Comparison of ENCODE assay signal across 8 mouse cellular contexts in the genomic region with DNA sequence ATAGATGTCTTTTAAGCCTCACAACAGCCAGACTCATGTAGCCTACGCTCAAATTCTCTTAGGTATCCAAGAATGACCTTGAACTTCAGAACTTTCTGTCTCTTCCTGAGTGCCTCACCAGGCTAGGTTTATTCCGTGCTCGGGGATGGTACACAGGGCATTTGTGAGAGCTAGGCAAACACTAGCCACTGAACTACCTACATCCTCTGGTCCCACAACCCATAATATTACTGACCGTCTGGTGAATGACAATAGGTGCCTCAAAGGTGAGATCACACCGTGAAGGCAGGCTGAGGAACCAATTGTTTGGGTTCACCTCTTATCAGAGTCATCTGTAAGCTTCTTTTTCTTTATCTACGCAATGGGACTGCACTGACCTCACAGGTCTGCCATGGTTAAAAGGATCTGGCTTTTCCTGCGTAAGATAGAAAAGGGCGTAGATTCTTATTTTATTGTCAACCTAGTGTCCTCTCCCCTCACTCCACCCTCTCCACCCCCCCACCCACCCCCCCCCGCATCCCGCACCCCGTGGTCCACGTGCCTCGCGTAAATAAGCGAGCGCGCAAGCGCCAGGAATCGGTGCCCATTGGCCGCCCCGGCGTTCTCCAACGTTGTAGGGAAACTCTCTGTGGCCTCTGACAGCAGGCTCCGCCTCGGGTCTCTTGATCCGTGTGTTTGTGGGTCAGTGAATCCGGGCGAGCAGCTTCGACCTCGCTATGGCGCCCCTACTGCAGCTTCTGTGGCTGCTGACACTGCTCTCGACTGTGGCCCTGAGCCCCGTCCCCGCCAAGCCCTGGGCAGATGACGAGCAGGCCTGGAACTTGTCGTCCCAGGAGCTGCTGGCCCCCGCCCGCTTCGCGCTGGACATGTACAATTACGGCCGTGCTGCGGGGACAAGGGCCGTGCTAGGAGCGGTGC. TPM values are rescaled to one million over a fixed set of nuclear protein-coding genes. Genes with fewer than 3 reads are reported as not detected.
A peak's percentile ranks its signal among the peaks of the same experiment; 100 is the strongest.
DNase-seq lines count a peak whose midpoint lies in the region; ATAC-seq and TF ChIP-seq lines count a peak whose summit lies in the region.

A gene (plus strand): TSS at position 579 of the 918 bp plus-strand sequence.

- peak within 1 kb of the TSS; percentile 65 for H3K9ac ChIP-seq in forebrain, embryonic 12.5 days
- H3K9ac ChIP-seq in heart, embryonic 14.5 days (ENCODE audit: low read length) = peak within 1 kb of the TSS; percentile 80

- peaks cover 15% of the 10 kb centered on the region for H3K4me1 ChIP-seq in forebrain, embryonic 12.5 days
- H3K4me1 ChIP-seq in heart, embryonic 14.5 days (ENCODE audit: control insufficient read depth in 2 of 2, insufficient read depth in 2 of 2, low read length in 2 of 2) = peaks cover 3 to 6% of the 10 kb centered on the region in 2 experiments; a peak in 2 of 4 replicates

- H3K27me3 ChIP-seq in C2C12 (ENCODE audit: control insufficient read depth, insufficient read depth, insufficient read length) (peaks cover 34% of the 10 kb centered on the region), myocyte (ENCODE audit: control insufficient read depth, insufficient read depth, insufficient read length) (peaks cover 33% of the 10 kb centered on the region)
- H3K27me3 ChIP-seq in forebrain, embryonic 12.5 days = peaks cover 12% of the 10 kb centered on the region; the same call in 1 of the 2 replicates
- no peaks in the 10 kb centered on the region for H3K27me3 ChIP-seq in heart, embryonic 14.5 days (ENCODE audit: control insufficient read depth, insufficient read depth, low read length)

- 4% methylated on average over 45 of the region's 45 CpGs for WGBS in forebrain, embryonic 12.5 days
- 3% methylated on average over 45 of the region's 45 CpGs for WGBS in heart, embryonic 14.5 days

- peak; percentile 89 for ATAC-seq in forebrain, embryonic 12.5 days (ENCODE audit: low FRiP score)
- ATAC-seq in heart, embryonic 14.5 days (ENCODE audit: insufficient number of reproducible peaks, insufficient read depth, low FRiP score, low read depth) = peak; percentile 82; the same call in 1 of the 2 replicates

- H3K27ac ChIP-seq in forebrain, embryonic 12.5 days = peak within 1 kb of the TSS; percentile 51; the same call in 1 of the 2 replicates
- peak within 1 kb of the TSS; percentile 44 to 57; a peak in 2 of 4 replicates for H3K27ac ChIP-seq in heart, embryonic 14.5 days (replicated peaks in 1 of 2; ENCODE audit: control insufficient read depth in 1 of 2, insufficient read depth in 1 of 2, low read depth in 2 of 2, low read length in 2 of 2)

- H3K4me2 ChIP-seq in forebrain, embryonic 12.5 days = peak within 1 kb of the TSS; percentile 99
- H3K4me2 ChIP-seq in heart, embryonic 14.5 days (ENCODE audit: low read length) = peak within 1 kb of the TSS; percentile 96
- peak within 1 kb of the TSS; percentile 56 for H3K4me2 ChIP-seq in myocyte (ENCODE audit: low read depth)

- TF ChIP-seq CTCF in C2C12 (IDR thresholded peaks at IDR 0.05; ENCODE audit: control insufficient read depth, insufficient read depth, insufficient read length) = no peak

- H3K36me3 ChIP-seq in C2C12 (ENCODE audit: control insufficient read depth, insufficient read depth) (no peaks in the 10 kb centered on the region), myocyte (ENCODE audit: control insufficient read depth, insufficient read depth) (no peaks in the 10 kb centered on the region)
- no peaks in the 10 kb centered on the region for H3K36me3 ChIP-seq in forebrain, embryonic 12.5 days (replicated peaks)
- no peaks in the 10 kb centered on the region for H3K36me3 ChIP-seq in heart, embryonic 14.5 days (ENCODE audit: control insufficient read depth, insufficient read depth, low read length)

- H3K9me3 ChIP-seq in forebrain, embryonic 12.5 days = no peaks in the 10 kb centered on the region
- no peaks in the 10 kb centered on the region for H3K9me3 ChIP-seq in heart, embryonic 14.5 days (ENCODE audit: control insufficient read depth, low read length)

- TF ChIP-seq POLR2A in myocyte (IDR thresholded peaks at IDR 0.05; ENCODE audit: insufficient read length, low read depth) = no peak

- H3K4me3 ChIP-seq in C2C12 (ENCODE audit: insufficient read depth, poor library complexity, severe bottlenecking) = no peak within 1 kb of the TSS
- peak within 1 kb of the TSS; percentile 59 for H3K4me3 ChIP-seq in forebrain, embryonic 12.5 days (replicated peaks)
- peak within 1 kb of the TSS; percentile 65 to 91 for H3K4me3 ChIP-seq in heart, embryonic 14.5 days (ENCODE audit: control insufficient read depth in 1 of 2, insufficient read depth in 1 of 2, low read depth in 1 of 2, low read length in 2 of 2)
- no peak within 1 kb of the TSS for H3K4me3 ChIP-seq in myocyte

- H3K79me3 ChIP-seq in C2C12 (ENCODE audit: low read depth) = no peaks in the 10 kb centered on the region

- no peaks in the 10 kb centered on the region for H3K79me2 ChIP-seq in C2C12 (ENCODE audit: control insufficient read depth, insufficient read depth)
- H3K79me2 ChIP-seq in myocyte (ENCODE audit: control insufficient read depth, insufficient read depth) = no peaks in the 10 kb centered on the region

- peak; percentile 93 for DNase-seq in cerebellum, adult 11 months
- DNase-seq in kidney, postnatal 10 days = peak; percentile 91
- DNase-seq in liver = peak; percentile 81
- DNase-seq in spleen, postnatal 4 days (ENCODE audit: low spot score in 2 of 2) = peak; percentile 73 to 81

- H3ac ChIP-seq in C2C12 (ENCODE audit: control insufficient read depth, insufficient read length, low read depth) (peak within 1 kb of the TSS; percentile 38), myocyte (ENCODE audit: control insufficient read depth, insufficient read length) (no peak within 1 kb of the TSS)

TF ChIP-seq in C2C12, 6 proteins besides CTCF, POLR2A, EP300 and RAD21:
- TF ChIP-seq MAX (IDR thresholded peaks at IDR 0.05) (no peak), USF1 (IDR thresholded peaks at IDR 0.05; ENCODE audit: low read depth) (no peak), MYOD1 (IDR thresholded peaks at IDR 0.05; ENCODE audit: control insufficient read depth, insufficient read length, low read depth) (no peak), CEBPB (IDR thresholded peaks at IDR 0.05; ENCODE audit: low read depth) (no peak), FOSL1 (IDR thresholded peaks at IDR 0.05; ENCODE audit: insufficient read depth, low read length, poor library complexity, severe bottlenecking) (no peak), MYOG (IDR thresholded peaks at IDR 0.05; ENCODE audit: control insufficient read depth, extremely low read depth, insufficient read length) (no peak)

TF ChIP-seq in myocyte, 11 proteins besides CTCF, POLR2A, EP300 and RAD21:
- TF ChIP-seq SRF (IDR thresholded peaks at IDR 0.05; ENCODE audit: control insufficient read depth, insufficient read length, low read depth) (no peak), MYOG (IDR thresholded peaks at IDR 0.05; ENCODE audit: control insufficient read depth in 1 of 3, insufficient read depth in 1 of 3, insufficient read length in 2 of 3, low read depth in 2 of 3) (peak in 1 of 3 experiments; percentile 2), MAX (IDR thresholded peaks at IDR 0.05; ENCODE audit: low read depth) (no peak)

RNA-seq across cellular contexts. Expression of the gene that starts here (rescaled TPM):
- polyA plus RNA-seq in C2C12 (2012; fragmentation: generic; extraction: Trizol) (1.2 TPM), myocyte (2012; fragmentation: generic; extraction: Trizol) (6.6 TPM)
- 30.0 and 30.9 TPM in 2 replicates for polyA plus RNA-seq in forebrain, embryonic 12.5 days (2016; fragmentation: Nextera tagmentation; extraction: Ambion mirVana)
- polyA plus RNA-seq in heart, embryonic 14.5 days (2014; fragmentation: Nextera tagmentation; extraction: Ambion mirVana) = 36.9 and 39.2 TPM in 2 replicates

Comparison
In these comparisons a context has a peak if more than half of its experiments do, and no peak if none do; other contexts are left out.
1. H3K4me3 ChIP-seq: peak in forebrain, embryonic 12.5 days (single experiment) and heart, embryonic 14.5 days (2 of 2); none in C2C12 (single experiment) and myocyte (single experiment).
2. Peak in every context shown above with its lines, with median percentiles within 50 percentile points of each other: DNase-seq and H3K4me2 ChIP-seq.